ENCODE assay signal across 8 mouse cellular contexts in the genomic region with DNA sequence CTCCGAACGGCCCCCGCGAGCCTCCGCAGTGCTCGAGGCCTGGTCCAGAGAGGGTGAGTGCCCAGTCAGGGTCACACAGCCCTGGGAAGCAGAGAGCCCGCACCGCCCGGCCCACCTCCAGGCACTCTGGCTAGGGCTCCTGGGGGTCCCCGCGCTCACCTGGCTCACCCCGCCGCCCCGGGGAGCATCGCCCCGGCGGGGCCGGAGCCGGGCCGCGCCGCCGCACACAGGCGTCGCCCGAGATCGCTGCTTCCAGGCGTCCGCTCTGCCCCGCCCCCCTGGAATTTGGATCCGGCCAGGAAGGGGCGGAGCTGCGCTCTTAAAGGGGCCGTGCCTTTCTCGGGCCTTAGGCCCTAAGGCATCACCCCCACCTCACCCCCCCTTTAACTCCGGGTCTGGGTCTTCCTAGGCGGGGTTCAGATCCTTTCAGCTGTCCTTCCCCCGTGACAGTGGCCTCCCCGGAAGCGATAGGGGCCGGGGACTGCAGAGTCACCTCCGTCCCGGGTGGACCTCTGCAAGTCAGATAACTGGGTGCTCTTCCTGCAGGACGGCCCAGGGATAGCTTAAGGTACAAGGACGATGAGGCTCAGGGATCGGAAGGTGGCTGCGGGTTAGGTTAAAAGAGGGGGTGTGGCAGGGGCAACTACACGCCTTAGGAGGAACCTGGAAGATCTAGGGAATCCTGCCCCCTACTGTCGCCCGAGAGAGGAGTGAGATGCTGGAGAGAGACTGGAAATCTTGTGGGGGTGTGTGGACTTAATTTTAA. TPM values are rescaled to one million over a fixed set of nuclear protein-coding genes. Genes with fewer than 3 reads are reported as not detected.
DNase-seq lines count a peak whose midpoint lies in the region; ATAC-seq and TF ChIP-seq lines count a peak whose summit lies in the region.

A gene (minus strand): TSS at position 272 of the 766 bp plus-strand sequence.

- H3K27ac ChIP-seq in forebrain, embryonic 16.5 days (ENCODE audit: low read length), result no peak within 1 kb of the TSS
- peak within 1 kb of the TSS; percentile 93 for H3K27ac ChIP-seq in layer of hippocampus, adult 2 months
- H3K27ac ChIP-seq in lung, postnatal 0 days (ENCODE audit: low read length), result peak within 1 kb of the TSS; percentile 28

- ATAC-seq in forebrain, embryonic 16.5 days, result peak; percentile 86
- ATAC-seq in lung, postnatal 0 days, result peak; percentile 79

- TF ChIP-seq EP300 in lung, postnatal 0 days (IDR thresholded peaks at IDR 0.05), result no peak

- intact Hi-C loops in heart, postnatal 25 days (cut with DNase I), result loop anchor here (1.0 to 2.0 kb wide), 2 partner anchors 34 to 50 kb away; a partner anchor contains a TSS

- peak within 1 kb of the TSS; percentile 85 for H3K9ac ChIP-seq in forebrain, embryonic 16.5 days (replicated peaks; ENCODE audit: low read depth, low read length)
- H3K9ac ChIP-seq in lung, postnatal 0 days (replicated peaks; ENCODE audit: low read depth), result peak within 1 kb of the TSS; percentile 48

- H3K4me3 ChIP-seq in forebrain, embryonic 16.5 days (replicated peaks; ENCODE audit: low read length), result peak within 1 kb of the TSS; percentile 72
- H3K4me3 ChIP-seq in layer of hippocampus, adult 2 months, result peak within 1 kb of the TSS; percentile 92
- peak within 1 kb of the TSS; percentile 60 for H3K4me3 ChIP-seq in lung, postnatal 0 days (ENCODE audit: low read depth, low read length)

- peak; percentile 82 for TF ChIP-seq CTCF in layer of hippocampus, adult 2 months (conservative IDR thresholded peaks at IDR 0.05)
- peak; percentile 77 for TF ChIP-seq CTCF in lung, postnatal 0 days (IDR thresholded peaks at IDR 0.05)

- peak; percentile 93 for DNase-seq in Muller cell, postnatal 12 days (ENCODE audit: inconsistent ontology term)
- peak; percentile 87 to 92 for DNase-seq in cerebellum, adult 18-20 months
- DNase-seq in heart, postnatal 25 days (ENCODE audit: low spot score), result peak; percentile 83
- peak; percentile 86 to 89 for DNase-seq in layer of hippocampus, adult 2 months (ENCODE audit: low spot score in 2 of 2)
- DNase-seq in lung, postnatal 0 days (ENCODE audit: low spot score), result peak; percentile 92
- DNase-seq in retina, adult 2 months (ENCODE audit: low read depth, low spot score), result peak; percentile 65
- peak; percentile 47 to 67 for DNase-seq in thymus, postnatal 36 days

- peaks cover 31% of the 10 kb centered on the region for H3K27me3 ChIP-seq in forebrain, embryonic 16.5 days (replicated peaks; ENCODE audit: control insufficient read depth, insufficient read depth, low read length)
- H3K27me3 ChIP-seq in lung, postnatal 0 days (replicated peaks; ENCODE audit: insufficient read depth, low read length), result peaks cover 16% of the 10 kb centered on the region

- WGBS in forebrain, embryonic 16.5 days, result under 1% methylated on average over 50 of the region's 50 CpGs
- WGBS in lung, postnatal 0 days, result 1% methylated on average over 43 of the region's 50 CpGs

- H3K4me1 ChIP-seq in forebrain, embryonic 16.5 days (replicated peaks; ENCODE audit: control insufficient read depth, insufficient read depth, low read length), result peaks cover 44% of the 10 kb centered on the region
- H3K4me1 ChIP-seq in lung, postnatal 0 days (ENCODE audit: insufficient read depth, low read depth, low read length), result peaks cover 29% of the 10 kb centered on the region

- H3K9me3 ChIP-seq in forebrain, embryonic 16.5 days (ENCODE audit: control insufficient read depth, low read length), result no peaks in the 10 kb centered on the region
- no peaks in the 10 kb centered on the region for H3K9me3 ChIP-seq in lung, postnatal 0 days (ENCODE audit: low read length)

- H3K4me2 ChIP-seq in forebrain, embryonic 16.5 days (ENCODE audit: low read length), result peak within 1 kb of the TSS; percentile 96
- peak within 1 kb of the TSS; percentile 88 for H3K4me2 ChIP-seq in lung, postnatal 0 days (replicated peaks; ENCODE audit: low read depth, low read length)

- H3K36me3 ChIP-seq in forebrain, embryonic 16.5 days (ENCODE audit: control insufficient read depth, insufficient read depth), result peaks cover 18% of the 10 kb centered on the region
- H3K36me3 ChIP-seq in lung, postnatal 0 days (ENCODE audit: insufficient read depth, low read length), result peaks cover 10% of the 10 kb centered on the region; the same call in 1 of the 2 replicates

RNA-seq across cellular contexts. Expression of the gene that starts here (rescaled TPM):
- 17.2 and 18.4 TPM in 2 replicates for polyA plus RNA-seq in forebrain, embryonic 16.5 days (2015; fragmentation: Nextera tagmentation; extraction: Ambion mirVana)
- total RNA-seq in heart, postnatal 25 days (2021), result 10 to 100 TPM; 19.0 to 21.2 TPM
- 10 to 100 TPM; 93.6 to 97.7 TPM for total RNA-seq in layer of hippocampus, adult 2 months (2021)
- polyA plus RNA-seq in lung, postnatal 0 days (2015; fragmentation: Nextera tagmentation; extraction: Ambion mirVana), result 31.2 and 33.3 TPM in 2 replicates

Comparison
In these comparisons a context has a peak if more than half of its experiments do, and no peak if none do; other contexts are left out.
1. RNA of the gene that starts here (total RNA-seq): 93.6 to 97.7 TPM in layer of hippocampus, adult 2 months; 19.0 to 21.2 TPM in heart, postnatal 25 days; every median in the first group is over 4 times any median in the second.
2. Peak in every context shown above with its lines, with median percentiles within 50 percentile points of each other: DNase-seq and H3K4me3 ChIP-seq.